Mouse (Mus musculus) adrenal gland, postnatal 36 days (tissue): ENCODE measurements around the gene Phactr3. TPM values are rescaled to one million over a fixed set of nuclear protein-coding genes. Genes with fewer than 3 reads are reported as not detected.

Experiments
- DNase-seq, 2 experiments: peaks; one replicate each; pipeline ENCODE4 v3.0.0; 2021; ENCODE audit warnings: mixed read lengths in 1 of 2
- total RNA-seq, 2 experiments: library from RNA; stranded (reverse); gene quantifications; 2 replicates each; pipeline ENCODE4 v1.2.3; 2021

Phactr3 gene
- total RNA-seq, 2 experiments from 2014 or later, result 0.30 to 2.2 TPM

DNA sequence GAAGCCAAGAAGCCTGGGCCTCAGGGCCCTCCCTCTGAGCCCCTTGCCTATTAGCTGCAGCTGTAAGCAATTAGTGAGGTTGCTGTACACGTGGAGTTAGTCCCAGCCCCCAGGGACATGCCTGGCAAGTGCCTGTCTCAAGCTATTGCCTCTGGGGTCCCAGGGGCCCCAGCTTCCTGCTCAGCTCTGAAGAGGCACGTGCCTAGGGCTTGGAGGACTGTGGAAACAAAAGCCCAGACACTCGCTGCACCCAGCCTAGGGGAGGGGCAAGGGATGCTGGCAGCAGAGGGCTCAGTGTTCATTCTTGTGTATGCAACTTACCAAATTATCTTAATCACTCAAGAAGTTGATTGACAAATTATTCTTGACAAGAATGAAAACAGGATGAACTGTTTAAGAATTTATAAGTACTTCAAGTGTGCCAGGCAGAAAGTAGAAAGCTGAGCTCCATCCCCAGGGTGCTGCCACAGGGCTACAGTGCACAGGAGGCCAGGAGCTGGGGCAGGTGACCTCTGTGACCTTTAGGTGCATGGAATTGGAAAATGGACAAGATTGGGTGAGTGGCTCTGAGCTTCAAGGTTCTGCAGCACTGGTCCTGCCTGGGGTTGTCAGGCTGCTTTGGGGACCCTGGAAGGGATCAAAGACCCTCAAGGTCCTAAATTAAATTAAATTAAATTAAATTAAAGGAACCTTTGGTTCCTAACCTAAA, 138.5 kb downstream of the Phactr3 start:
- no peak for DNase-seq

DNA sequence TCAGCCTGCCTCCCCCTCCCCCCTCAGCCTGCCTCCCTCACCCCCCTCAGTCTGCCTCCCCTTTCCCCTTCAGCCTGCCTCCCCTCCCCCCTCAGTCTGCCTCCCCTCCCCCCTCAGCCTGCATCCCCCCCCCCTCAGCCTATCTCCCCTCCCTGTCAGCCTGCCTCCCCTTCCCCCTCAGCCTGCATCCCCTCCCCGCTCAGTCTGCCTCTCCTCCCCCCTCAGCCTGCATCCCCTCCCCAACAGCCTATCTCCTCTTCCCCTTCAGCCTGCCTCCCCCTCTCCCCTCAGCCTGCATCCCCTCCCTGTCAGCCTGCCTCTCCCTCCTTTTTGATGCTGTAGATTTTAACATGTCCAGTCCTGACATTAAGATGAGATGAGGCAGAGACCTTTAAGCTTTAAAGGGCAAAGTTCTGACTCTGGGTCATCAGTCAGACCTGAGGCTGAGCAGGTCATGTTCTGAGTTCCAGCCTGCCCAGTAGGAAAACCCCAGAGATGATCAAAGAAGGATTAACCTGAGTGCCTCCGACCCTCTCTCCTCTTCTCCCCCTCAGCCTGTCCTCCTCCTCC, 139.3 kb downstream of the Phactr3 start:
- no peak for DNase-seq

DNA sequence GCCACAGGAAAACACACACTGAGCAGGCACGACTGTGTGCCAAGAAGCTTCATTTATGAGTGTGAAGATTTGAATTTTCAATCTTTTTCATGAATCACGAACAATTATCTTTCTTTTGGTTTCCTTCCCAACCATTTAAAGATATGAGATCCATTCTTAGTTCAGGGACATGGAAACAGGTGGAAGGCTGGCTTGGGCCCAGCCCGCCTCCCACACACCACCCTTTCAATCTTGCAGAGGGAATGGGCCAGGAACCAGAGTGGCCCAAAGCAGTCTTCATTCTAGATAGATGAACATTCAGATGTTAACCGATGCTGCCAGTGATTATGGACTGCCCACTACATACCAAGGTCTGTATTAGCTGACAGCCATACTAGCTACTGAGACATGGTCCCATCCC, 144.3 kb downstream of the Phactr3 start:
- DNase-seq, result no peak

DNA sequence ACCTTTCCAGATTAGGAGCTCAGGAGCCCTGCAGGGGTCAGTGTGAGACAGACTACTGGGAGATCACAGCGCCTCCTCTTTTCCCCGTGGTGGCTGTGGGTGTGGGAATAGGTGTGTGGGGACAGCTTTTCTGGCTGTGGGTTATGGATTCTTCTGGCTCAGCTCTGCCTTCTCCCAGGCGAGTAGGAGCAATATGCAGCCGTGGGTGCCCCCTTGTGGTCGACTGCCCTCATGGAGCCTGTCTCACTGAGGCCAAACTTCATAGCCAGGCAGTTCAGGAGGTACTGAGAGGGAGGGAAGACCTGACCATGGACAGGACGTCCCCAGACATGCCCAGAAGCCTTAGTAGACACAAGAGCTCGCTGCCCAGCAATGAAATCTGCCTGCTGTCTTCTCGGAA, 145.6 kb downstream of the Phactr3 start:
- DNase-seq, result peak; percentile 83 to 88

DNA sequence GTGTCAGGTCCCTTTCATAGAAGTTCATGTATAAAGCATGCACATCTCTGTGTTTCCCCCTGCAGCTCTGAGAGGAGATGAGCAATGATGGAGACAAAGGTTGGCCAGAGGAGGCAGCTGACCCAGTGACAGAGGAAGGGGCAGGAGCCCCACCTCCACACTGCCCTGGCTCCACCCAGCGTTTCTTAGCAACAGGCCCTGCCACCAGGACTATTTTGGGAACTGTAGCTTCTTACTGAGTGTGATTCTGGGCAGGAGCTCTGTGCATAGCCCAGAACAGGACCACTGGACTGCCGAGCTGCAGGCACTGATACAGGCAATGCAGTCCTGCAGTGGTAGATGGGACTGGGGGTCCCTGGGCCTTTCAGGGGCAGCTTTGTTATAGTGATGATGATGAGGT, 146.7 kb downstream of the Phactr3 start:
- DNase-seq, result peak in 1 of 2 experiments; percentile 4

DNA sequence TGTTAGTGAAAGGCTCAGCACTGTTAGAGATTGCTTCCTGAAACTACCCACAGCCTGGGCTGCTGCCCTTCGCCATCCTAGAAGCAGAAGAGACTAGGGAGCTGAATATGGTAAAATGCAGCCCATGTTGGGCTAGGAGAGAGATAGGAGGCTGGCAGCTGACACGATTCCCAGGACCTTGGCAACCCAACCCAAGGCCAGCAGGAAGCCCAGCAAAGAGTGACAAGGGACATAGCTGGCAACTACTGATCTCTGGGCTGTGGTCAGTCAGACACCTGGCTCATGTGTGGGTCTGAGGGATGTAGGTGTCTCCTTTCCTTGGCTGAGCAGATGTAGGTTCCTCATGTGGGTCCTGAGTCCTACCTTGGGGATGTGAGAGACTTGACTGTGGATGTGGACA, 152.0 kb downstream of the Phactr3 start:
- DNase-seq, result no peak

DNA sequence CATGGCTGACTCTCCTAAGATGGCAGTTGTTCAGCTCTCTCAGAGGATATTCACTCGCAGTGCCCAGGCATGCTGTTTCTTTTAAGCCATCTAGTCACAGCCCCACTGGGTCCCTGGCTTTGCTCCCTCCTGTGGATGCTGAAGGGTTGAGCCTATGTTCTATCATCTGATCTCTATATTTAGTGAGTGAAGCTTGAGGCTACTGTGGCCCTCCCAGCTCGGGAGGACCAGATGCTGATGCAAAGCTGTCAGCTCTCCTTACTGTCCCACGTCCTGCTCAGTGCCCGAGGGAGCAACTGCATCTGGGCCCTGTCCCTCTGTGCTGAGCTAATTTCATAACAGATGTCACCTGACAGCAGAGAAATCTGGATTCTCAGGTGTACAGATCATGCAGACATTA, 153.6 kb downstream of the Phactr3 start:
- DNase-seq, result no peak

DNA sequence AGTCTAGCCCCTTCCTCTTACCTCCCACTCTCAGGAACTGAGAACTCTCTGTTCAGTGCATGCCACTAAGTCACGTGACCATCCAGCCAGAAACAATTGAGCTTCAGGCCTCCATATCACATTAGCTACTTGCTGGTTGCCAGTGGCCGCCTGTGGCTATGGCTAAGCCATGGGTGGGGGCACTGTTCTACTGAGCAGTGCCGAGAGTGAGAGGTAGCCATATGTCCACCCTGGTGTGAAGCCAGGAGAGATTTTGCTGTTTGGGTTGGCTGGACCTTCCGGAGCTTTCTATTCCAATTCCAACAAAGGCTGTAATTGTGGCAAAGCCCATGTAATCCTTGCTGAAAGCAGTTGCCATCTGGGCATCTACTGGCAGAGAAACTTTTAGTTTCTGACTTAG, 155.4 kb downstream of the Phactr3 start:
- DNase-seq, result no peak

DNA sequence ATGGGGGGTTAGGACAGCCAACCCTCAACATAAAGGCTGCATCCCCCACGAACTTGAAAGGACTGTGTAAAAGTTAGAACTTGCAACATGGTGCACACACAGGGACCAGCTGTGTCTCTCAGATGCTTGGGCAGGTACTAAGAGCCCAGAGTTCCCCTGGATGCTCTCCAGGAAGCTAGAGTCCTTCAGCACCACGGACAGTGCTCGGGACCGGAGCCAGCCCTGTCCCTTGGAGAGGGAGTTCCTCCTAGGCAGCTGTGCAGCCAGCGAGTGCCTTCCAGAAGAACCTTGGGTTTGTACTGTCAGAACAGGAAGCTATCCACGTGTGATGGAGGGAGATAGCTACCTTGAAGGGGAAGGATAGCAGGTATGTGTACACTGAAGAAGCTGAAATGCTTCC, 158.4 kb downstream of the Phactr3 start:
- DNase-seq, result peak; percentile 71 to 77

DNA sequence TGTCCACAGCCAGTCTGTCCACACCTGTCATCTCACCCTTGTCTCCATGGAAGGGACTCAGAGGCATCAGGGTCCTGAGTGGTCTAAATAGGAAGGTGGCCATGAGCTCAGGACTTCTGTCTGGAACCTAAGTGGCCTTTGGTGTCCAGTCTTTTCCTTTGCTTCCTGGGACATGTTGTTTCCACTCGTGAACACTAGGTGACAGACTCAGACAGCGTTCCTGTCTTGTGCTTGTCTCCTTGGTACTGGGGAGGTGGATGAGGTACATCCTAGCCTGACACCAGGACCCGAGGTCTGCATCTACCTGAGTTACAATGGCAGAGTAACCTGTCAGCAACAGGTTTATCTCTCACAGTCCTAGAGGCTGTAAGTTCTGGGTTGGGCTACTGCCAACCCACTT, 162.4 kb downstream of the Phactr3 start:
- DNase-seq, result no peak

DNA sequence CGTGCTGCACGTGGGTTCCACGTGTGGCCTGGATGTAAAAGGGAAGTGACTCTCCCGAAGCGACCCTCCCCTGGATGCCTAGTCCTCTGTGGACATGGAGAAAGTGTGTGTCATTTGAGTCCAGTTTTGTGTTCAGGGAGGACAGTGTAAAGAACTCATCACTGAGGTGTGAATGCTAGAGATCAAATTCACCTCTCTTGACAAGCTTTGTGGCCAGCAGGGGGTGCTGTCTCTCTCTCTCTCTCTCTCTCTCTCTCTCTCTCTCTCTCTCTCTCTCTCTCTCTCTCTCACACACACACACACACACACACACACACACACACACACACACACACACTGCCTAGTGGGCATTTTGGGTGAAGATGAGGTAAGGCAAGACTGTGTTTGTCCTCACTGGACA, 168.5 kb downstream of the Phactr3 start:
- DNase-seq, result peak in 1 of 2 experiments; percentile 36

DNA sequence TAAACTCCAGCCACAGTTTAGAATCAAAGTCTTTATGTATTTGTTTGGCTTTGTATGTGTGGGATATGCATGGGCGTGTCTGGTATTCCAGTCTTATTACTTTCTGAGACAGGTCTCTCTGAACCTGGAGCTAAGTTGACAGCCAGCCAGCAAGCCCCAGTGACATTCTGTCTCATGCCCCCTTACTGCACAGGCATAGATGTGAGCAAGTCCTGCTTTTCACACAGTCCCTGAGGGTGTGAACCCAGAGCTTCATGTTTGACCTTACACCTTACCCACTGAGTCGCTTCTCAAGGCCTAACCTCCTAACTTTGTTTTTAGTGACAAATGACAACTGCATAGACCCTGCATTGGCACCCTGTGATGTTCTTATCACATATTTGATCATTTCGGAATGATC, 169.9 kb downstream of the Phactr3 start:
- no peak for DNase-seq

DNA sequence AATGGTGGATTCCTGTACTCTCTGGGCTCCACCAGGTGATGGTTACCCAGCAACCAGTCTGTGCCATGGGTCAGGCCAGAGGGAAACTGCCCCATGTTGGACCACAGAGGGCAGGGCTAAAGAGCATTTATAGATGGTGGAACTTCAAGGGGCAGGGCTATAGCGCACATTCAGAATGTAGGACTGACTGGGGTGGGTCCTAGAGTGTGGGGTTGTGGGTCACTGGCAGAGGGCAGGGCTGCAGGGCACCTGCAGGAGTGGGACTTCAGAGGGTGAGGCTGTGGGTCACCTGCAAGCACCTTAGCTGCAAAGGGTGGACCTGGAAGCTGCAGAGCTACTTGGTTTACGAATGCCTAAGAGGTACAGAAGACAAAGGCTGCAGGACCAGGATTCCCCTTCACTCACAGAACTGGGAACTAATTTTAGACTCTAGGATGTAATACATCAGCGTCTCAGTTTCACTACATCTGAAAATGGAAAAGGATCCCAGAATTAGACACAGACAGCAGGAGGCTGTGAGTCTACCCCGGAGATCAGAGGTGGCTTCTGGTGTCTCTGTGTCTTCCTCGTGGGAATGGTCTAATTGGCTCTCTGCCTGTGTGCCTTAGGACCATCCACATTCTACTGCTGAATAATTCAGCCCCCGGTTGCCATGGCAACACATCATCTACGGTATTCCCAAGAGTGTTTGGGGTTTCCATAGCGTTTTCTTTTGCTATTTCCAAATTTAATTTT, 184.8 kb downstream of the Phactr3 start:
- DNase-seq, result no peak

DNA sequence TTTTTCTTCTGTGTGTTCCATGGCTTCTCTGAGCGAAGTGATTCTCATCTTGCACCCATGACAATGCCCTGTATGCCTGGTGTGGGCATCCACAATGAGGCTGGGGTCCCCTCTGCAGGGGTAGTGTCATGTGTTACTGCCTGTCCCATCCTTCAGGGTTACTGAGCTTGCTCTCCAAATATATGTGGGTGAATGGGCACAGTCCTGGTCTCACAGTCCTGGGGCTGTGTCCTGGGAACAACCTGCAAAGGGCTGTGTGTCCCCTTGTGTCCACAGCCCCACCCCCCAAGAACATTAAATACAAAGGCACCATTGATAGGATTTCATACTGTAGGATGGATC, 185.4 kb downstream of the Phactr3 start:
- no peak for DNase-seq

DNA sequence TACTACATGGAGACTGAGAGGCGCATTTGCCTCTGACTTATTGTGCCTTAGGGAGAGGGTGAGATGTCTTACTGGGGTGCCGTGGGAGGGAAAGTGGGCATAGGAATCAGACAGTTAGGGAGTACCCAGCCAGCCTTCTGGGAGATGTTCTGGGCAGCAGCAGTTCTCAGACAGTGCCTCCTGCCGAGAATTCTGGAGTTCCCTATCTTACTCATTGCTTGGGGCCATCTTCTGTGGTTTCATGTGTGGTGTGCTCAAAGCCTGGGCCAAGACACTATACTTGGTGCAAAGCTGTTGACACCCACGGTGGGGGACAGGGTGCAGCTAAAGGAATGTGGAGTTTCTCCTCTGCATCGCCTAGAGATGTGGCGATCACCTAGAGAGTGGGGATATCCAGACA, 185.9 kb downstream of the Phactr3 start:
- DNase-seq, result no peak

DNA sequence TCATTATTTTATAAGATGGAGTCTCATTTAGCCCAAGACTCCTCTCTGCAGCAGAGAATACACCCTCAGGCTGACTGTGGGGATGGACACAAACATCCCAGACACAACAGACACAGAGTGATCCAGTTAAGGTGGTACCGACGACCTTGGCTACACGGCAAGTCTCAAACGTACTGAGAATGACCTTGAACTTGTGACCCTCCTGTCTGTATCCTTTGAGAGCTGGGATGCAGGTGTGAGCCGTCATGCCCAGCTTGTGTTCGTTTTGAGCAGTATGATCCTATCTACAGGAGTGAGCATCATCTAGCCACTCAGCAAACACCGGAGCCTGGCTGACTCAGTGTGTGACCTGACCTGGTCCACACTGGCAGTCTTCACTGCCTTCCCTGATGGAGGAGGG, 194.8 kb downstream of the Phactr3 start:
- no peak for DNase-seq

DNA sequence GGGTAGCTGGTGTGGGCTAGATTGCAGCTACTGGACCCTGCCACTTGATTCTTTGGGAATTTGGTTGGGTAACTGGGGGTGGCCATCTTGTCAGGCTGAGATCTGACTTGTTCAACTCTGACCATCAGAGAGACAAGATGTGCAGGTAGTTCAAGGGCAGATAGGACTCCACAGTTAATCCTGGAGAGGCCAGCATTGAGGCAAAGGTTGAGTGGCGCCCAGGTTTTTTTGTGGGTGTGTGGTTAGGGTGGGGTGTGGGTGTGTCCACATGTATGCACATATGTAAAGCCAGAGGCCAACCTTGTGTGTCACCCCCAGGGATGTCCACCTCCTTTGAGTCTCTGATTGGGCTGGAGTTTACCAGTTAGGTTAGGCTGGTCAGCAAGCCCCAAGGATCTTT, 197.5 kb downstream of the Phactr3 start:
- no peak for DNase-seq

DNA sequence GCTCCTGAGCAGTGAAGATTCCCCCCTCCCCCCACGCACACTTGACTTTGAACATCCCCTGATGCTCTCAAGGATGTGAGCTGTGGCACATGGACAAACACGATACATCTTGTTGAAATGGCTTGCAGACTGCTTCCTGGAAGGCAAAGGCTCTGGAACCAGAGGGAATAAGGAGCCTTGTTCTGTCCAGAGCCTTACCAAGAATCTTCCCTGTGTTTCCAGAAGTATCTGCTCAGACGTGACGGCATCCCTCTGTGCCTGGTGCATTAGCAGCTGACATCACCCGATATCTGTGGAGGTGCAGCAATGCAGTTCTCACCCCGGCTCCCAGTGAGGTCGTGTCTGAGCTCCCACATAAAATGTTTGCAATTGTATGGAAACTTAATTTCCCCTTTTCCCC, 201.0 kb downstream of the Phactr3 start:
- no peak for DNase-seq

DNA sequence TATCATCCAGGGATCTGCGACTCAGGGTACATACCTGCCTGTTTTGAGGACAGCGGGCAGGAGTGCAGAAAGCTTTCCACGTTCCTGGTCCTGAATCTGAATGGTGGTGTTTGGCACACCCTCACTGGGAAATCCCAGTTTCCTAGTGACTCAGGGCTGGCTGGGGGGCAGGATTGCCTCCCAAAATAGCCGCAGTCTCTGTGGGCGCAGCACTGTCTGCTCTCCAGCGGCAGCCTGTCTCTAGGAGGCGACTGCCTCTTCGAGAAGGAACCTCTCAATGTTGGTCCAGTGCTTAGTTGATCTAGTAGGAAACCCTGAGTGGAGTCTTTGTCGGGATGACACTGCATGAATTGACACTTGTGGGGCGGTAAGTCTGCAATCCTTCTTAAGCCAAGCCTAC, 202.5 kb downstream of the Phactr3 start:
- no peak for DNase-seq

DNA sequence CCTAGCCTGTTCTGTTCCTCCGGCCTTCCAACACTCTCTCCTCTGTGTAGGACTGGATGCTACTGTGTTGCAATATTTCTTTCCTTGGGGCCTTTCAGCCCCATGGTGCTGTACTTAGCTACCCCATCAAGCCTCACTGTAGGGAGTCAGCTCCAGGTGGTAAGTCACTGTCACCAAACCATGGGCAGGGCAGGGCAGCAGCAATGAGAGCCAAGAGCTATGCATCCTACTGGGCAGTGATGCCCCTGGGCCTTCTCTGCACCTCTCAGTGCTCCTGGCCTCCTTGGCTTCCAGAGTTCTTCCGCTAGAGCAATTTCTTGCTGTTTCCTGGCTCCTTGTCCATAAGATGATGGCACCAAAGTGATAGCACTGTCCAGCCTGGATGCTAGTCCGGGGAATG, 205.6 kb downstream of the Phactr3 start:
- no peak for DNase-seq

DNA sequence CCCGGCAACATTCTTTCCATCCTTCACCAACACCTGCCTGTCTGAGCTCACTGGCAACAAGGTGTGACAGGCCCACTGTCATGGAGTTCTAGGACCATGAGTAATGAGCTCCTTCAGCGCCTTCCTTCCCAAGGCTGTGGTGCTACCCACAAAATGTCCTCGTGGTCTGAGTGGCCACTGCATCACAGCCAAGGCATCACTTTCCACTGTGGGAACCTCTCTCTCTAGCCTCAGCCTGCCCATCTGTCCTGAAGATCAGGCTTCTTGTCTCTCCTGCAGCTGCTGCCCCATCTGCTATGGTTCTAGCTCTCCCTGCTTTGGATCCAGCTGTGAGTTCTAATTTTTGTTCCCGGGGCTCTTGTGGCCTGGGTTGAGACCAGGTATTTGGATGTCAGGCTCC, 206.0 kb downstream of the Phactr3 start:
- no peak for DNase-seq

DNA sequence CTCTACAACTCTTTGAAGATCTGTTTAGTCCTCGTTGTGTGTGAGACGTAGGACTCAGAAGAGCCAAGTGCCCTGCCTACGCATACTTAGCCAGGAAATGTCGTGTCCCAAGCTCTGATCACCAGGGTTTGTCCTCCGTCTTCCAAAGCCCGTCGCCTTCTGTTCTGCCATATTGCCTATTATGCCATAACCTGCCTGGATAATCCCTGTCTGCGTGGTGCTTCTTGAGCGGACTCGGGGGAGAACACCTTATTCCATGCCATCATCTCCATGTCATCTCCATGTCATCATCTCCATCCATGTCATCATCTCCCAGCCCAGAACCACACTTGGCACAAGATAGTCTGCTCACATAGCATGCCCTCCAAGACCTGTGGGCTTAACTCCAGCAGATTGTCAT, 207.3 kb downstream of the Phactr3 start:
- no peak for DNase-seq

DNA sequence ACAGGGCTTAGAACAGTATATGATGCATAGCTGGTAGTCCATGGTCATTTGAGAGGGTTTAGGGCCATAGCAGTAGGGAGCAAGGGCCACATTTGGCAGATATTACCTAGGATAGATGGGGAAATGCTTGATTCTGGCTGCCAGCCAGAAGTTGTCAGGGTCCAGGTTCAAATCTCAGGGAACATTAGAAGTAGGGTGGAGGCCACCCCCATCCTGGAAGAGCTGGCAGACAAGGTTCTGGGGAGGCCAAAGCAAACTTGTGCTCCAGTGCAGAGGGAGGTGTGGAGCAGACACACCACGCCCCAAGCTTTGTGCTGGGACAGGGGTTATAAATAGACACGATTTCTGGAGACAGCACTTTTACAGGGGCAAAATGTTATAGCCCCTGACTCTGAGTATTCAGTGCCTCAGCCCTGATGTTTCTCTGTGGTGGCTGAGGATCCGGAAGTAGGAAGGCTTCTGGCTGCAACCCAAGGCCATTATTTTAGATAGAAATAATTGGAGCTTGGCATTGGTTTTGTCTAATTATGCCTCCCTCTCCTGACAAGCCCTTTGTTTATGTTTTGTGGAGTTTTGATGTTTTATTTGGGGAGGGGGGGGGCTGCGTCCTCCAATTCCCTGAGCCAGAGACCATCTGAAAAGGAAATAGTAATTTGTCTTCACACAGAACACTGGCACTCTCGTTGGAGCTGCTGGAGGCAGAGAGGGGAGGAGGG, 208.1 kb downstream of the Phactr3 start:
- no peak for DNase-seq
